Mouse (Mus musculus) bone marrow macrophage, adult 2 months (primary cell): ENCODE results near the gene Mtrex.

ENCODE experiments used
- CTCF ChIP-seq: IDR thresholded peaks from 2 replicates; pipeline ENCODE4 v1.5.1; 2012; ENCODE audit warnings: low read depth, mild to moderate bottlenecking, low read length, moderate library complexity
- POLR2A ChIP-seq: IDR thresholded peaks from 2 replicates; pipeline ENCODE4 v1.6.1; 2012; ENCODE audit warnings: mild to moderate bottlenecking, low read depth, low read length, borderline replicate concordance

DNA sequence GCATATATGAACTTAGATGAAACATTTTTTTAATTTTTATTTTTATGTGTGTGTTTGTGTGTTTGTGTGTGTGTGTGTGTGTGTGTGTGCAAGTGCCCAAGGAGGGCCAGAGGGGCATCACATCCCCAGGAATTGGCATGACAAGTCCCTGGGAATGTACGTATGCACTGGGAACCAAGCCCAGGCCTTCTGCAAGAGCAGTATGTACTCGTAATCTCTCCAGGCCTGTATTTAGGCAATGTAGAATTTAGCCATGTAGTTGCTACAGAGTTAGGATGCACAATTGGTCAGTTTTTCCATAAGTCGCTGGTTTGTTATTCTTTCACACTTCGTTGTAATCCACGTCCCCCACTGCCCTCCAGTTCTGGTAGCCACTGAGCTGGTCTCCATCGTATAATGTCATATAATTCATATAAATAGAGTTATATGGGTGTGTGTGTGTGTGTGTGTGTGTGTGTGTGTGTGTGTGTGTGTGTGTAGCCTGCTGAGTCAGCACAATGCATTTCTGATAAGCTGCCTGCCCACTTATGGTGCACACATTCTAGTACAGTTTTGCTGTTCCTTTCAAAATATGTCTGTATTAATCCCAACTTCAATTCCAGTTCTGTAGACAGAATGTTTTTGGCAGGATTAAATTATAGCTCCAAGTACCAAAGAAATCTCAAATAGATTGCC lies 103.8 kb downstream of the Mtrex start:
- TF ChIP-seq POLR2A (no peak), CTCF (no peak)
